Mouse (Mus musculus): ENCODE measurements around the gene Gm42906.

GRCm38 (mm10) chr5:151333686-151334085 lies 94.3 kb downstream of the Gm42906 start:
- no peak for TF ChIP-seq CTCF (conservative IDR thresholded peaks at IDR 0.05 in 1 of 2, IDR thresholded peaks at IDR 0.05 in 1 of 2; ENCODE audit: low read depth in 2 of 2, low read length in 2 of 2)
- TF ChIP-seq MAFK (IDR thresholded peaks at IDR 0.05; ENCODE audit: insufficient replicate concordance, low read length), result no peak
- no peak for TF ChIP-seq MYC (IDR thresholded peaks at IDR 0.05; ENCODE audit: low read depth, low read length)
- TF ChIP-seq CHD2 (IDR thresholded peaks at IDR 0.05; ENCODE audit: low read length), result no peak
